Mouse (Mus musculus) myocyte (in vitro differentiated cells): ENCODE results near the gene Polr2l. TPM values are rescaled to one million over a fixed set of nuclear protein-coding genes. Genes with fewer than 3 reads are reported as not detected.

ENCODE experiments used
- H3K27me3 ChIP-seq: one replicate; pipeline ENCODE4 v1.6.1; 2011; ENCODE audit not compliant: control insufficient read depth, insufficient read depth, insufficient read length
- H3K36me3 ChIP-seq: one replicate; pipeline ENCODE4 v1.6.1; 2011; ENCODE audit not compliant: control insufficient read depth, insufficient read depth
- H3K4me2 ChIP-seq: one replicate; pipeline ENCODE4 v1.6.1; 2011; ENCODE audit warnings: low read depth, control low read depth
- H3K4me3 ChIP-seq: one replicate; pipeline ENCODE4 v1.5.1; 2011; ENCODE audit warnings: mild to moderate bottlenecking, control low read depth, moderate library complexity
- H3K79me2 ChIP-seq: one replicate; pipeline ENCODE4 v1.6.1; 2011; ENCODE audit not compliant: control insufficient read depth, insufficient read depth
- H3ac ChIP-seq: one replicate; pipeline ENCODE4 v1.6.1; 2011; ENCODE audit not compliant: control insufficient read depth, insufficient read length
- CEBPB ChIP-seq: IDR thresholded peaks from 2 replicates; pipeline ENCODE4 v1.6.1; 2011; ENCODE audit warnings: mild to moderate bottlenecking, moderate library complexity; ENCODE audit not compliant: poor library complexity, insufficient read depth, severe bottlenecking
- E2F4 ChIP-seq: IDR thresholded peaks from one replicate; pipeline ENCODE4 v1.6.1; 2011; ENCODE audit warnings: mild to moderate bottlenecking, control low read depth, moderate library complexity; ENCODE audit not compliant: insufficient read depth
- MAX ChIP-seq: IDR thresholded peaks from one replicate; pipeline ENCODE4 v1.6.1; 2011; ENCODE audit warnings: low read depth, mild to moderate bottlenecking, control low read depth
- MYOD1 ChIP-seq, 3 experiments: IDR thresholded peaks; one replicate each; pipeline ENCODE4 v1.6.1; 2011; ENCODE audit warnings: control low read depth in 2 of 3, low read depth in 2 of 3, mild to moderate bottlenecking in 2 of 3, moderate library complexity in 1 of 3; ENCODE audit not compliant: insufficient read length in 2 of 3, control insufficient read depth in 1 of 3
- MYOG ChIP-seq, 3 experiments: IDR thresholded peaks; one replicate each; pipeline ENCODE4 v1.6.1; 2011; ENCODE audit warnings: control low read depth in 2 of 3, low read depth in 2 of 3, mild to moderate bottlenecking in 2 of 3; ENCODE audit not compliant: insufficient read length in 2 of 3, control insufficient read depth in 1 of 3, insufficient read depth in 1 of 3
- POLR2A ChIP-seq: IDR thresholded peaks from one replicate; pipeline ENCODE4 v1.6.1; 2011; ENCODE audit warnings: low read depth, mild to moderate bottlenecking, control low read depth, moderate library complexity; ENCODE audit not compliant: insufficient read length
- POLR2AphosphoS2 ChIP-seq: IDR thresholded peaks from one replicate; pipeline ENCODE4 v1.6.1; 2011; ENCODE audit warnings: low read depth, control low read depth; ENCODE audit not compliant: insufficient read length
- REST ChIP-seq: IDR thresholded peaks from one replicate; pipeline ENCODE4 v1.6.1; 2011; ENCODE audit warnings: mild to moderate bottlenecking, control low read depth, moderate library complexity; ENCODE audit not compliant: insufficient read depth, insufficient read length
- SRF ChIP-seq: IDR thresholded peaks from one replicate; pipeline ENCODE4 v1.6.1; 2011; ENCODE audit warnings: low read depth; ENCODE audit not compliant: control insufficient read depth, insufficient read length
- TCF12 ChIP-seq: IDR thresholded peaks from one replicate; pipeline ENCODE4 v1.6.1; 2011; ENCODE audit warnings: mild to moderate bottlenecking, control low read depth; ENCODE audit not compliant: poor library complexity, insufficient read depth, severe bottlenecking
- TCF3 ChIP-seq: IDR thresholded peaks from one replicate; pipeline ENCODE4 v1.6.1; 2011; ENCODE audit warnings: low read depth, control low read depth; ENCODE audit not compliant: insufficient read length
- USF1 ChIP-seq: IDR thresholded peaks from one replicate; pipeline ENCODE4 v1.6.1; 2011; ENCODE audit warnings: low read depth, mild to moderate bottlenecking, control low read depth, moderate library complexity
- polyA plus RNA-seq: library from polyadenylated mRNA; unstranded; fragments of >200 nt; fragmentation: generic; extraction: Trizol; gene quantifications from one replicate; pipeline ENCODE4 v1.2.1, GENCODE M21; 2012; ENCODE audit warnings: missing spikeins

The Polr2l gene
- polyA plus RNA-seq, 1 experiment = 95.1 TPM

GRCm38 (mm10) chr7:141441460-141441859 lies 33.5 kb downstream of the Polr2l start:
- H3K36me3 ChIP-seq = no peaks in the 10 kb centered on the region
- no peak overlapping the region for H3ac ChIP-seq
- peak overlapping the region; percentile 38 for H3K4me3 ChIP-seq
- TF ChIP-seq MYOD1 (IDR thresholded peaks at IDR 0.05; ENCODE audit: control insufficient read depth in 1 of 3, insufficient read length in 2 of 3, low read depth in 2 of 3) (no peak), TCF12 (no peak), SRF (no peak), TCF3 (no peak)
- peaks cover 6% of the 10 kb centered on the region for H3K79me2 ChIP-seq
- H3K27me3 ChIP-seq = no peaks in the 10 kb centered on the region
- H3K4me2 ChIP-seq = no peak overlapping the region

DNA sequence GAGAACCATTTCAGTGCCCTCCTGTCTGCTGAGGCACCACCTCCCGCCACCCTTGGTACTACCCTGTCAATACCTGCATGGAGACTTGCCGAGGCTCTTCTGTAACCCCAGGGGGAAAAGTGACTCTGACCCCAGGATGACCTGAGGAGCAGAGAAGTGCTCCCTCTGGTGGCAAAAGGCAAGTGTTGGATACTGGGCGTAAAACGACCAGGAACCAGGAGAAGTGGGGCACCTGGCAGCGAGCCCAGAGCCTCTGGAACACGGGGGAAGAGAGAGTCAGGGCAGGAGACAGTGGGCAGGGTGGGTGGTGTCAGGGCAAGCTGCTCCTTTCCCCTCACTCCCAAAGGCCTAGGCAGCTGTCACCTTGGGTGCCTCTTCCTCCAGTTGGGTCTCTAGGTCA lies 34.3 kb downstream of the Polr2l start:
- no peak for TF ChIP-seq MYOD1 (IDR thresholded peaks at IDR 0.05; ENCODE audit: control insufficient read depth in 1 of 3, insufficient read length in 2 of 3, low read depth in 2 of 3)
- TF ChIP-seq CEBPB = no peak
- no peak for TF ChIP-seq SRF
- no peak for TF ChIP-seq MYOG (IDR thresholded peaks at IDR 0.05; ENCODE audit: control insufficient read depth in 1 of 3, insufficient read depth in 1 of 3, insufficient read length in 2 of 3, low read depth in 2 of 3)
- TF ChIP-seq MAX = no peak
- no peak for TF ChIP-seq REST
- no peak for TF ChIP-seq POLR2A
- TF ChIP-seq TCF12 = no peak
- TF ChIP-seq TCF3 = no peak
- no peak for TF ChIP-seq POLR2AphosphoS2
- TF ChIP-seq E2F4 = no peak
- TF ChIP-seq USF1 = no peak
- Histone ChIP-seq H3K4me2 (no peak overlapping the region), H3K36me3 (no peaks in the 10 kb centered on the region), H3K4me3 (no peak overlapping the region), H3ac (no peak overlapping the region), H3K27me3 (no peaks in the 10 kb centered on the region), H3K79me2 (peaks cover 6% of the 10 kb centered on the region)

GRCm38 (mm10) chr7:141439811-141440210 lies 35.1 kb downstream of the Polr2l start:
- no peaks in the 10 kb centered on the region for H3K27me3 ChIP-seq
- no peak overlapping the region for H3K4me2 ChIP-seq
- H3K79me2 ChIP-seq = peaks cover 10% of the 10 kb centered on the region
- H3K36me3 ChIP-seq = no peaks in the 10 kb centered on the region
- no peak for TF ChIP-seq MYOD1 (IDR thresholded peaks at IDR 0.05; ENCODE audit: control insufficient read depth in 1 of 3, insufficient read length in 2 of 3, low read depth in 2 of 3)
- TF ChIP-seq MYOG (IDR thresholded peaks at IDR 0.05; ENCODE audit: control insufficient read depth in 1 of 3, insufficient read depth in 1 of 3, insufficient read length in 2 of 3, low read depth in 2 of 3) = no peak
- no peak for TF ChIP-seq MAX
- no peak overlapping the region for H3ac ChIP-seq
- H3K4me3 ChIP-seq = no peak overlapping the region

- no peak overlapping the region for H3K4me2 ChIP-seq
- H3K36me3 ChIP-seq = no peaks in the 10 kb centered on the region
- no peak overlapping the region for H3ac ChIP-seq
- H3K27me3 ChIP-seq = no peaks in the 10 kb centered on the region
- no peak for TF ChIP-seq POLR2AphosphoS2
- no peak for TF ChIP-seq E2F4
- TF ChIP-seq MYOD1 (IDR thresholded peaks at IDR 0.05; ENCODE audit: control insufficient read depth in 1 of 3, insufficient read length in 2 of 3, low read depth in 2 of 3) = no peak
- TF ChIP-seq MAX = no peak
- TF ChIP-seq TCF12 = no peak
- no peak for TF ChIP-seq POLR2A
- no peak overlapping the region for H3K4me3 ChIP-seq
- H3K79me2 ChIP-seq = peaks cover 12% of the 10 kb centered on the region
Observed at GRCm38 (mm10) chr7:141439140-141439679, 35.7 kb downstream of the Polr2l start.

- peaks cover 12% of the 10 kb centered on the region for H3K79me2 ChIP-seq
Observed at GRCm38 (mm10) chr7:141438201-141438968, 36.5 kb downstream of the Polr2l start.

More at GRCm38 (mm10) chr7:141438201-141438968, 36.5 kb downstream of the Polr2l start:
- Histone ChIP-seq H3ac (no peak overlapping the region), H3K4me2 (no peak overlapping the region), H3K27me3 (no peaks in the 10 kb centered on the region), H3K36me3 (no peaks in the 10 kb centered on the region), H3K4me3 (no peak overlapping the region)
- TF ChIP-seq SRF (no peak), POLR2AphosphoS2 (no peak), USF1 (no peak), MAX (no peak), TCF3 (no peak), E2F4 (no peak), MYOD1 (IDR thresholded peaks at IDR 0.05; ENCODE audit: control insufficient read depth in 1 of 3, insufficient read length in 2 of 3, low read depth in 2 of 3) (no peak), POLR2A (no peak), TCF12 (no peak), REST (no peak), CEBPB (no peak), MYOG (IDR thresholded peaks at IDR 0.05; ENCODE audit: control insufficient read depth in 1 of 3, insufficient read depth in 1 of 3, insufficient read length in 2 of 3, low read depth in 2 of 3) (no peak)
